Comparison of ENCODE assay signal across 20 mouse cellular contexts in the genomic region with DNA sequence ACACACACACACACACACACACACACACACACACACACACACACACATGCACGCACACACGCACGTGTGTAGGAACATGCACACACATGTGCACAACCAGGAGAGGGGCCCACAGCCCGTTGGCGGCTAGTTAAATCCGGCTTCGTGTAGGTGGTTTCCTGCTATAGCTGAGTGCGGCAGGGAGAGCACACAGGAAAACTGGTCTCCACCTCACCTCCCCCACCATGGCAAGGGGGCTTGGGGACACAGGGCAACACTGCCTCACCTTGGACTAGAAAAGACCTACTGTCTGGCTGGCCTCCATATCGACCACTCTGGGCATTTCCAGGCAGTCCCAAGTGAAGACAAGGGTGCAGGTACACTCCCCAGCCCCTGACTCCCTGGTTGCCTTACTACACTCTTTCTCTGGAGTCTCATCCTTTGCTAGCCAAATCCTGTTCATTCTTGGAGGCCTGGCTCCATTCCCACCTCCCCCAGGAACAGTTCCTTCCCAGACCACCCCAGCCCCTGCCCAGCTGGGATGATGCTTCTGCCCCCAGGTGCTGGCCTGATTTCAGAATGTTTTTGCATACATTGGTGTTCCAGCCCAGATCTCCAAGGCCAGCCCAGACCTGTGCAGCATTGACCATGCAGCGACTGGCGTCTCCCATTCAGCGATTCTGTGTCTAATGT. TPM values are rescaled to one million over a fixed set of nuclear protein-coding genes. Genes with fewer than 3 reads are reported as not detected.
DNase-seq lines count a peak whose midpoint lies in the region.
"Had no signal": no experiment of that assay in that cellular context is flagged by ENCODE, and none has a peak within 500 bp of the region (broad histone marks: within the 10 kb centered on the region; RNA-seq: fewer than 3 reads in every experiment).

No protein-coding gene starts in this region.

- DNase-seq in right cerebral cortex, adult 18-20 months = peak; percentile 78
- no peak for DNase-seq in right cerebral cortex, postnatal 4 days
- DNase-seq in left cerebral cortex, adult 18-20 months (ENCODE audit: low spot score in 2 of 2) = peak; percentile 66 to 81
- DNase-seq in right cerebral cortex, adult 2 months (ENCODE audit: low spot score in 2 of 2) = peak; percentile 75 to 79
- no peak for DNase-seq in lung, adult 18-20 months
- no peak for DNase-seq in adrenal gland, postnatal 4 days (ENCODE audit: low spot score in 2 of 2)
- no peak for DNase-seq in embryo, embryonic 10 days (ENCODE audit: low spot score)
- DNase-seq: adrenal gland, adult 8-10 months; B cell, adult 2 months; cerebellum, adult 9-10 months; forebrain, postnatal 0 days; kidney, postnatal 4 days; lung, postnatal 10 days had no signal

RNA-seq across cellular contexts. Expression of a gene that starts 5.6 kb away (rescaled TPM):
- 10 to 100 TPM; 12.9 to 15.9 TPM for total RNA-seq in left cerebral cortex, adult 18-20 months (2021)
- total RNA-seq in adrenal gland, postnatal 4 days (2021) = under 1 TPM; 0.39 to 0.40 TPM
- total RNA-seq: G1E; gastrocnemius, adult 8-10 months; liver, adult 2 months; megakaryocyte progenitor cell, adult 5-6 weeks had no signal

RNA-seq across cellular contexts. Expression of a gene that starts 8.6 kb away (rescaled TPM):
- not detected for total RNA-seq in left cerebral cortex, adult 18-20 months (2021)
- total RNA-seq in adrenal gland, postnatal 4 days (2021) = not detected
- total RNA-seq: adrenal gland, adult 8-10 months; CH12.LX; G1E; gastrocnemius, adult 8-10 months; layer of hippocampus, postnatal 14 days; liver, adult 2 months; megakaryocyte progenitor cell, adult 5-6 weeks had no signal

RNA-seq across cellular contexts. Expression of a gene that starts 16.1 kb away (rescaled TPM):
- total RNA-seq in left cerebral cortex, adult 18-20 months (2021) = 100 to 1,000 TPM; 152 to 162 TPM
- 100 to 1,000 TPM; 171 to 182 TPM for total RNA-seq in adrenal gland, postnatal 4 days (2021)

RNA-seq across cellular contexts. Expression of a gene that starts 16.6 kb away (rescaled TPM):
- total RNA-seq in left cerebral cortex, adult 18-20 months (2021) = 1 to 10 TPM; 7.0 to 8.6 TPM
- 10 to 100 TPM; 15.4 to 15.5 TPM for total RNA-seq in adrenal gland, postnatal 4 days (2021)

RNA-seq across cellular contexts. Expression of a gene that starts 40.5 kb away (rescaled TPM):
- total RNA-seq in left cerebral cortex, adult 18-20 months (2021) = not detected
- total RNA-seq in adrenal gland, postnatal 4 days (2021) = 1 to 10 TPM in 1 of 2 experiments, under 1 TPM in 1; 0.51 to 1.0 TPM
- total RNA-seq: CH12.LX; forebrain, postnatal 0 days; gastrocnemius, adult 8-10 months; layer of hippocampus, postnatal 14 days; liver, adult 2 months; midbrain, postnatal 0 days had no signal

Comparison
In these comparisons a context has a peak if more than half of its experiments do, and no peak if none do; other contexts are left out.
1. DNase-seq: peak in right cerebral cortex, adult 18-20 months (single experiment), left cerebral cortex, adult 18-20 months (2 of 2) and right cerebral cortex, adult 2 months (2 of 2); none in right cerebral cortex, postnatal 4 days (single experiment), lung, adult 18-20 months (0 of 2), adrenal gland, postnatal 4 days (0 of 2) and embryo, embryonic 10 days (single experiment).
2. RNA of a gene that starts 5.6 kb away (total RNA-seq): 12.9 to 15.9 TPM in left cerebral cortex, adult 18-20 months; 0.39 to 0.40 TPM in adrenal gland, postnatal 4 days; every median in the first group is over 4 times any median in the second.